Mouse (Mus musculus) midbrain, embryonic 13.5 days (tissue): ENCODE measurements at regions not wholly inside any gene's neighbourhood (a gene's known extent, or its start where the extent isn't known, plus 50 kb on each side); places are given as distances from the start of the nearest gene placed in this dataset.
A peak's percentile ranks its signal among the peaks of the same experiment; 100 is the strongest.

Experiments used
- ATAC-seq: fragments of 200-750 bp; cut with Nextera tagmentation; 2 replicates; pipeline ENCODE4 v1.8.0; 2017; ENCODE audit warnings: mild to moderate bottlenecking, moderate TSS enrichment, moderate library complexity
- H3K27ac ChIP-seq: fragments of 300-500 bp; sonication (generic); 2 replicates; pipeline ENCODE4 v1.5.1; 2015; ENCODE audit warnings: inconsistent platforms, mild to moderate bottlenecking, moderate library complexity
- H3K27me3 ChIP-seq: fragments of 300-500 bp; sonication (generic); 2 replicates; pipeline ENCODE4 v1.6.1; 2015; ENCODE audit warnings: mild to moderate bottlenecking, inconsistent platforms
- H3K36me3 ChIP-seq: fragments of 300-500 bp; sonication (generic); 2 replicates; pipeline ENCODE4 v1.6.1; 2015; ENCODE audit warnings: mild to moderate bottlenecking, inconsistent platforms
- H3K4me1 ChIP-seq: fragments of 300-500 bp; sonication (generic); replicated peaks from 2 replicates; pipeline ENCODE4 v1.6.1; 2015; ENCODE audit warnings: inconsistent platforms
- H3K4me2 ChIP-seq: fragments of 300-500 bp; sonication (generic); replicated peaks from 2 replicates; pipeline ENCODE4 v1.6.1; 2015; ENCODE audit warnings: moderate library complexity, mild to moderate bottlenecking, inconsistent platforms
- H3K4me3 ChIP-seq: fragments of 300-500 bp; sonication (generic); replicated peaks from 2 replicates; pipeline ENCODE4 v1.5.1; 2015; ENCODE audit warnings: mild to moderate bottlenecking, inconsistent platforms
- H3K9ac ChIP-seq: fragments of 300-500 bp; sonication (generic); replicated peaks from 2 replicates; pipeline ENCODE4 v1.6.1; 2015; ENCODE audit warnings: mild to moderate bottlenecking, inconsistent platforms
- H3K9me3 ChIP-seq: fragments of 300-500 bp; sonication (generic); 2 replicates; pipeline ENCODE4 v1.6.1; 2016; ENCODE audit warnings: mild to moderate bottlenecking, inconsistent platforms
- WGBS: fragments of 180-500 bp; shearing (Covaris S2); methylation state at CpG from one replicate; pipeline ENCODE4 v1.1.7; 2015; 5-methylcytosine and 5-hydroxymethylcytosine counted together

DNA sequence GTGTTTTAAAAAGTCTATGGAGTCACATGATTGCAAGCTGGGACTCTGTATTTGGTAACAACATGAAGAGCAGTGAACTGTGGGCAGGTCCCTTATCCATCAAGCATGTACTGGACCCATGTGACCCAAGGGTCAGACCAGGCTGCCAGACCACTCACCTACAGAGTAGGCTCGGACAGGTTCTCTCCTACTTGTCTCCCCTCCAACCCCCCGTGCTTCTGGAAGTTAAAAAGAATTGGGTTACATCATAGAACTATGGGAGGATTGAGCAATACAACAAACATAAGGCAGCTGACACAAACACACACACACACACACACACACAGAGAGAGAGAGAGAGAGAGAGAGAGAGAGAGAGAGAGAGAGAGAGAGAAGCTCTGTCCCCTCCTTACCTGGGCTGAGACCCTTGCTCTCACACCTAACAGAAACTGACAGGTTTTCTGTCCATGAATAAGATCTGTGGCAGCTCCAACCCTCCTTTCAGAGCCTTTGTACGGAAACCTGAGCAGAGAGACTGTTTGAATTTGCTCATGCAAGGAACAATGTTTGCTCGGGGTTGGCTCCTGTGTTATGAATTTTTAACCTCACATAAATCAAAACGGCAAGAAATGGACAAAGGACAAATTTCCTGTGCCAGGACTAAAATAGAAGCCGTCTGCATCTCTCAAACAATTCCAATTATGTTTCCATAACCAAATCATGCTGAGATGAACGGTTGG lies 159.0 kb upstream of the Arl4c start:
- Histone ChIP-seq H3K9me3 (no peaks in the 10 kb centered on the region), H3K27ac (no peak overlapping the region), H3K9ac (no peak overlapping the region), H3K36me3 (no peaks in the 10 kb centered on the region), H3K27me3 (no peaks in the 10 kb centered on the region), H3K4me3 (no peak overlapping the region), H3K4me2 (no peak overlapping the region), H3K4me1 (no peaks in the 10 kb centered on the region)
- 73% methylated on average over 7 of the region's 7 CpGs for WGBS
- no peak for ATAC-seq

DNA sequence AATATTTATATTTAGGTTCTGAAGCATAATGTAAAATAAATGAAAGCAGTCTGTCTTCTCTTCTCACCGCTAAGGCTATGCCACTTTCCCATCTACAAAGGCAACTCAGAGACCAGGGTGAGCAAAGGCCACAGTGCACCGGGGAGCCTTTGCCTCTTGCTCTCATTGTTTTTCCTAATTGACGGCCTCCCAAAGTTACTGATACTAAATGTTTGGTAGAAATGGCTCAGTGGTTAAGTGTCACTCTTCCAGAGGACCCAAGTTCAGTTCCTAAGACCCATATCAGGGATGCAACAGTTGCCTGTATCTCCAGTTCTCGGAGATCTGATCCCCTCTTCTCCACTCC lies 159.5 kb upstream of the Arl4c start:
- H3K27me3 ChIP-seq: no peaks in the 10 kb centered on the region
- no peaks in the 10 kb centered on the region for H3K36me3 ChIP-seq
- ATAC-seq: no peak
- H3K4me3 ChIP-seq: no peak overlapping the region
- H3K9ac ChIP-seq: no peak overlapping the region
- 80% methylated on average over 4 of the region's 4 CpGs for WGBS
- H3K4me1 ChIP-seq: no peaks in the 10 kb centered on the region
- no peak overlapping the region for H3K27ac ChIP-seq
- no peaks in the 10 kb centered on the region for H3K9me3 ChIP-seq
- H3K4me2 ChIP-seq: no peak overlapping the region

DNA sequence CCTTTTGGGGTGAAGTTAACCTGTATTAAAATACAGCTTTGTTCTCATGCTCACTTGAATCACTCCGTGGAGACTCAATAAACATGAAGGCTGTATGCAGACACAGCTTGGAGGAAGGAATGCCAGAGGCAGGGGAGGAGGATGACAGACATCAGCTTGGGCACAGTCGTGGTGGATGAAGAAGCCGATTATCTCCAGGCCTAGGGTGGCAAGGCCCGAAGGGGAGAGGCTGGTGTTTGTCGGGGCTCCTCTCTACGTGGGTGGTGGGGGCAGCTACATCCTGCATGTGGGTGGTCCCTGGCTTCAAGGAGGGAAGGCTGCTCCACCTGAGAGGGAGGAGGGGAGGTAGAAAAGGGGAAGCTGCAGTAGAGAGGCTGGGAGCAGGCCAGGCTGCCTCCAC lies 163.4 kb upstream of the Arl4c start:
- no peaks in the 10 kb centered on the region for H3K36me3 ChIP-seq
- H3K4me2 ChIP-seq: no peak overlapping the region
- H3K4me1 ChIP-seq: peaks cover 9% of the 10 kb centered on the region; the same call in 1 of the 2 replicates
- H3K4me3 ChIP-seq: no peak overlapping the region
- no peak overlapping the region for H3K27ac ChIP-seq
- H3K9ac ChIP-seq: no peak overlapping the region
- H3K9me3 ChIP-seq: no peaks in the 10 kb centered on the region
- 56% methylated on average over 6 of the region's 6 CpGs for WGBS
- ATAC-seq: no peak
- H3K27me3 ChIP-seq: no peaks in the 10 kb centered on the region

DNA sequence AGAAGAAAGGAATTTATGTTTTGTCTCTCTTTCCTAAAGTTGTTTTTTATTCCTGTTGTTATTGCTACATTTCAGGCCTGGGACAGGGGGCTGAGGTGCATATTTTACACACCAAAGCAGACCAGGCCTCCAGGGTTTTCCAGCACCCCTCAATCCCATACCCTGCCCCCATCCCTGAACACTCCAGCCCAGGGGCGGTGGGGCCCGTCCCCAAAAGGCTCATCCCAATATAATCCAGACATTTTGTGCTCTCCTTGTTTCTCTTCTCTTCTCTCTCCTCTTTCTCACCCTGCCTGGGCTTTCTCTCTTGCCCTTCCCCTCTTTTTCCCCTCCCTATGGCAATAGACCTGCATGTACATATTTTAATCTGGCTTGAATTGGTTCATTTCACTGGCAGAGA lies 164.6 kb upstream of the Arl4c start:
- no peaks in the 10 kb centered on the region for H3K36me3 ChIP-seq
- no peak overlapping the region for H3K4me2 ChIP-seq
- WGBS: 70% methylated on average over 2 of the region's 2 CpGs
- H3K4me3 ChIP-seq: no peak overlapping the region
- H3K4me1 ChIP-seq: peaks cover 9% of the 10 kb centered on the region; the same call in 1 of the 2 replicates
- no peak overlapping the region for H3K27ac ChIP-seq
- no peaks in the 10 kb centered on the region for H3K9me3 ChIP-seq
- no peaks in the 10 kb centered on the region for H3K27me3 ChIP-seq
- no peak overlapping the region for H3K9ac ChIP-seq
- no peak for ATAC-seq

DNA sequence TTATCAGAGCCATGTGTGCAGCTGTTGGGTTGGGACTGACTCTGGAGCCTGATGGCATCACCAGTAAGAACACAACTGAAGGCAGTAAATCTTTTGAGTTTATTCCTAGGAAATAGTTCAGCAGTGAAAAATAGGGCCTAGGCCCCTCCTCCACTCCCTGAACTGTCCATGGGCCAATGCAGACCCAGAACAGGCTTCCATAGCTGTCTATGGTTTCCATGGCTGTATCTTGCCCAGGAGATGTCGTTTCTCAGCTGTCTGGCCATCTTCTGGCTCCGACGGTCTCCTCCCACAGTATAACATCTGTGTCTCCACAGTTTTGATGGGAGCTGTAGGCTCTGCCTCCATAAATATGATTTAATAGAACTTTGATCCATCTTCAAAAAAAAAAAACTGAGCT lies 165.1 kb upstream of the Arl4c start:
- H3K4me3 ChIP-seq: no peak overlapping the region
- H3K36me3 ChIP-seq: no peaks in the 10 kb centered on the region
- H3K9ac ChIP-seq: no peak overlapping the region
- H3K27ac ChIP-seq: no peak overlapping the region
- no peak overlapping the region for H3K4me2 ChIP-seq
- no peaks in the 10 kb centered on the region for H3K9me3 ChIP-seq
- H3K27me3 ChIP-seq: no peaks in the 10 kb centered on the region
- no peak for ATAC-seq
- peaks cover 9% of the 10 kb centered on the region; the same call in 1 of the 2 replicates for H3K4me1 ChIP-seq
- WGBS: 94% methylated on average over 3 of the region's 3 CpGs

DNA sequence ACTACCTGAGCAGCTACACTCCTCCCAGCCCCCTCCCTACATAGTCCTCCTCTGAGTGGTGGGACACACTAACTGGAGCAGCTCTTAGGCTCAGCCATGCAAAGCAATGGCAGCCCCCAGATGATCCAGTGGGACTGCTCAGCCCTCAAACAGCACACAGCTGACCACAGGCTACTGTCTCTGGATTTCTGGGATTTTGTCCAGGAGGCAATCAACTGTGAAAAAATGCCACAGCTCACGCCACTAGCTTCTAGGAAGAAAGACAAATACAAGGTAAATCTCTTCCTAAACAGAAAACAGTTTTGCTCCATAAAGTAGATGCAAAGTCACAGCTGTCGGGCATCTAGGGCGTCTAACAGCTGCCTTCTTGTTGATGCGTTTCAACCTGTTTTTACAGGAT lies 167.9 kb upstream of the Arl4c start:
- Histone ChIP-seq H3K9ac (no peak overlapping the region), H3K36me3 (no peaks in the 10 kb centered on the region), H3K4me1 (peaks cover 9% of the 10 kb centered on the region; the same call in 1 of the 2 replicates), H3K27ac (no peak overlapping the region), H3K4me2 (no peak overlapping the region), H3K9me3 (no peaks in the 10 kb centered on the region), H3K27me3 (0 out of 2 replicates have a peak, but pooled peaks cover 3% of the 10 kb centered on the region), H3K4me3 (no peak overlapping the region)
- 0 out of 2 replicates have a peak, but pooled peaks have one; percentile 45 for ATAC-seq
- WGBS: 69% methylated on average over 4 of the region's 4 CpGs

DNA sequence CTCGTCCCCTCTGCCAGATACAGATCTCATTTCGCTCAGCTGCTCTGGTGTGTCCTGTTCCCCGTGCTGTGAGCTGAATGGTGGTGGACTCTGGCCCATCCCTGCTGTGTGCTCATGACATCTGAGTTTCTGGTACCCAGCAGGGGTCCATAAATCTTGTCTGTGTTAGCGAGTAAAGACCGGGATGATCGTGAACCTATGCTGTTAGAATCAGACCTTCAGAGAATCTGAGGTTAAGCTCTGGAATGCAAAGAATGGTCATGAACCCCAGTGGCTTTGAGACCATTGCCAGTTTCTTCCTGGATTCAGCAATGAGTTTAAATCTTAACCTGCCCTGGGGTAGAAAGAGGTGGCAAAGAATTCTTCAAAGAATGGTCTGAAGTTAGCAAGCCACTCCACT lies 173.3 kb upstream of the Arl4c start:
- no peak overlapping the region for H3K27ac ChIP-seq
- no peak overlapping the region for H3K4me2 ChIP-seq
- no peak for ATAC-seq
- no peaks in the 10 kb centered on the region for H3K36me3 ChIP-seq
- no peak overlapping the region for H3K4me3 ChIP-seq
- H3K9me3 ChIP-seq: no peaks in the 10 kb centered on the region
- H3K4me1 ChIP-seq: no peaks in the 10 kb centered on the region
- 67% methylated on average over 6 of the region's 6 CpGs for WGBS
- H3K27me3 ChIP-seq: 0 out of 2 replicates have a peak, but pooled peaks cover 3% of the 10 kb centered on the region
- no peak overlapping the region for H3K9ac ChIP-seq

DNA sequence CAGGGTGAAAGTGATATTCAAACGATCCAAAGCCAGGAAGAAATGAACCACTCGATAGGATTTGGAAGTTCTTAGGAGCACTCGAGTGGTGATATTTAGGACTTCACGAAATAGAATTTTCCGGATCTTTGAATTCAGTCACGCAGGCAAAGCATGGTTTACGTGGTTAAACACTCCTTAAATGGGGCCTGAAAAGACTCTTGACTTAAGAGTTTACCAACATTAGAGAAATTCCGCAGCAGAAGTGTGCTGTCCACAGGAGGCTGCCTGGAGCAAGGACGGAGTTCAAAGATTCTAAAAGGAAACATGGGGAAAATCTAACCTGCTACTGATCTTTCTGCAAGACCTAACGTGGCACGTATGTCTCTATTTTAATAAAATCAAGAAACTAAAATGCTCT lies 175.4 kb upstream of the Arl4c start:
- Histone ChIP-seq H3K4me3 (no peak overlapping the region), H3K9ac (no peak overlapping the region), H3K4me2 (no peak overlapping the region), H3K27ac (no peak overlapping the region), H3K36me3 (no peaks in the 10 kb centered on the region), H3K27me3 (0 out of 2 replicates have a peak, but pooled peaks cover 3% of the 10 kb centered on the region), H3K9me3 (no peaks in the 10 kb centered on the region), H3K4me1 (no peaks in the 10 kb centered on the region)
- no peak for ATAC-seq
- 85% methylated on average over 11 of the region's 11 CpGs for WGBS

DNA sequence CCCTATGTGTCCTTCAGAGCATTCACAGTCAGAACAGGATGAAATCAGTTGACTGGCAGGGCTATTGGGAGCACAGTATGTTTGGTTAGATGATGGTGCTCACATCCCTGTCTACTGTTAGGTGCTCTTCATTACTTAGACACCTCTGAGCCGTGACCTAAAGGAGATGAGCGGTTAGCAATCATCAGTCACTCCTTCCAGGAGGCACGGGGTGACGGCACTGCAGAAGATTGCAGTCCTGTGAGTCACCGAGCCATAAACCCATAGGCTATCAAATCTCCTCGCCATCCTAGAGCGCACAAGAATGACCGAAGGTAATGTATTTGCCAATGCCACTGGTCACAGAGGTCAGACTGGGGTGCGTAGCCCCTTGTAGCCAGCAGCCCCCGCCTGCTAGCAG lies 176.8 kb upstream of the Arl4c start:
- H3K9me3 ChIP-seq: no peaks in the 10 kb centered on the region
- no peaks in the 10 kb centered on the region for H3K4me1 ChIP-seq
- H3K4me3 ChIP-seq: no peak overlapping the region
- no peak overlapping the region for H3K4me2 ChIP-seq
- H3K9ac ChIP-seq: no peak overlapping the region
- ATAC-seq: no peak
- no peak overlapping the region for H3K27ac ChIP-seq
- H3K27me3 ChIP-seq: 0 out of 2 replicates have a peak, but pooled peaks cover 3% of the 10 kb centered on the region
- H3K36me3 ChIP-seq: no peaks in the 10 kb centered on the region
- 86% methylated on average over 10 of the region's 10 CpGs for WGBS

DNA sequence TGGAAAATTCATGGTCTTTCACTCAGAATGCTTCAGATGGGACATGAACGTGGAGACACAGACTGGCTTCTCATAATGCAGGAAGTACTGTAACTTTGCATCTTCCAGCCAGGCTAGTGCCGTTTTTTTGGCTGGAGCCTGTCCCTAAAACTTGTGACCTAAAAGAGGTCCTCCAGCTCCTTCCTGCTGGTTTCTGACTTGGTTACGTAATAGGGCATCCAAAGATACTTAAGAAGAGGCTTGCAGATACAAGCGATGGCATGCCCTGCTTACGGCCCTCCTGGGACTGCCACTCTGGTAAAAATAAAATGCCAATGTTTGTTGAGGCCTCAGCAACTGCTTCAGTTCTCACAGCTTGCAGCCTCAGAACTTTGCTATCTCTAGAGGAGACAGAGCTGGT lies 177.3 kb upstream of the Arl4c start:
- Histone ChIP-seq H3K9ac (no peak overlapping the region), H3K4me1 (no peaks in the 10 kb centered on the region), H3K27me3 (0 out of 2 replicates have a peak, but pooled peaks cover 3% of the 10 kb centered on the region), H3K27ac (no peak overlapping the region), H3K36me3 (no peaks in the 10 kb centered on the region), H3K9me3 (no peaks in the 10 kb centered on the region), H3K4me3 (no peak overlapping the region), H3K4me2 (no peak overlapping the region)
- WGBS: 91% methylated on average over 5 of the region's 5 CpGs
- no peak for ATAC-seq

DNA sequence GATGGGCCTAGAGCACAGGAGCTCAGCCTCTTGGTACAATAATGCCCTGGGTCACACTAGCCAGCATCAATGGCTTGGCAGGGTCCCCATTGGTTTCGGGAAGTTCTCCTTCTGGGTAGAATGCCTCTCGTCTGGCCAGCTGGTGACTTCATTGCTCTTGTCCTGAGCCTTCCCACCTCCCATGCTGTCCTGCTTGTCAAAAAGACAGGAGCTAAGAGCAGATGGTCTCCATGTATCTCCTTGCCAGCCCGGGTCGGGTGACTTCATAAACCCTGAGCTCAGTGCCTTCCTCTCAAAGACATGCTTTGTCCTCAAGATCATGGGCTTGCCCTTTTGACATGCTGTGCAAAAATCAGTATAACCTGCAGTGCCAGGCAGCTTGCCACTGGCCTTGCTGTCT lies 179.2 kb upstream of the Sh3bp4 start:
- 83% methylated on average over 4 of the region's 4 CpGs for WGBS
- no peaks in the 10 kb centered on the region for H3K9me3 ChIP-seq
- H3K36me3 ChIP-seq: no peaks in the 10 kb centered on the region
- no peak overlapping the region for H3K4me2 ChIP-seq
- H3K4me1 ChIP-seq: no peaks in the 10 kb centered on the region
- H3K27me3 ChIP-seq: no peaks in the 10 kb centered on the region
- no peak overlapping the region for H3K4me3 ChIP-seq
- no peak overlapping the region for H3K27ac ChIP-seq
- H3K9ac ChIP-seq: no peak overlapping the region
- ATAC-seq: no peak

DNA sequence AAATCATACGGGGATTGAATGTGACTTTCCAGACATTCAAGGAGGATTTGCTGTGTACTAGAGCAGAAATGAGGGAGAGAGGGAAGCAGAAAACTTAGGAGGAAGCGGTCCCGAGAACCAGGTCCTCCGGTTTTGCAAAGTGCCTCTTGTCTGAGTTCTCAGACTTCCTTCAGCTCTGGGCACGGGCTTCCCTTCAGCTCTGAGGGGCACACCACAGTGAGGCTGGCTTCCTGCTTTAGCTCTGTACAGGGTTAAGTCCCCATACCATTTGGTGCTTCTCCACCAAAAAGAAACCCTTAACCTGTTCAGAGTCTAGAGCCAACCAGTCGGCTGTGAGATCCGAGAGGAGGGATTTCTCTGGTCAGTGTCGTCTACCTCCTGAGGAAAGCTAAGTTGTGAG lies 167.8 kb upstream of the Sh3bp4 start:
- no peak overlapping the region for H3K9ac ChIP-seq
- no peak overlapping the region for H3K4me3 ChIP-seq
- no peak overlapping the region for H3K27ac ChIP-seq
- no peaks in the 10 kb centered on the region for H3K4me1 ChIP-seq
- ATAC-seq: no peak
- 88% methylated on average over 8 of the region's 8 CpGs for WGBS
- H3K4me2 ChIP-seq: no peak overlapping the region
- no peaks in the 10 kb centered on the region for H3K36me3 ChIP-seq
- no peaks in the 10 kb centered on the region for H3K27me3 ChIP-seq
- no peaks in the 10 kb centered on the region for H3K9me3 ChIP-seq
